Mouse (Mus musculus) frontal cortex, postnatal 36 days (tissue): ENCODE data around the gene Msi1.
"Not testable (repeated sequence)": the region's sequence is repeated elsewhere in the genome, so short reads cannot be mapped to it uniquely, and the experiment has no call there.

ENCODE experiments used
- DNase-seq, 2 experiments: peaks; one replicate each; pipeline ENCODE4 v3.0.0; 2022; ENCODE audit warnings: low spot score in 2 of 2

Msi1 gene

GRCm38 (mm10) chr5:115434280-115434852, 5.0 kb downstream of the Msi1 start:
- no peak for DNase-seq

- DNase-seq: no peak
Measured at GRCm38 (mm10) chr5:115434853-115435754, 5.7 kb downstream of the Msi1 start.

GRCm38 (mm10) chr5:115435755-115436379, 6.5 kb downstream of the Msi1 start:
- no peak for DNase-seq

GRCm38 (mm10) chr5:115436421-115437124, 7.2 kb downstream of the Msi1 start:
- DNase-seq: peak; percentile 82 to 93

- DNase-seq: no peak
Measured at GRCm38 (mm10) chr5:115437242-115437944, 8.0 kb downstream of the Msi1 start.

GRCm38 (mm10) chr5:115437945-115438315, 8.5 kb downstream of the Msi1 start:
- no peak for DNase-seq

- no peak for DNase-seq
Measured at GRCm38 (mm10) chr5:115438667-115439066, 9.3 kb downstream of the Msi1 start.

- DNase-seq: peak; percentile 74 to 86
Measured at GRCm38 (mm10) chr5:115441205-115441849, 11.9 kb downstream of the Msi1 start.

- DNase-seq: not testable (repeated sequence)
Measured at GRCm38 (mm10) chr5:115442663-115443062, 13.3 kb downstream of the Msi1 start.

GRCm38 (mm10) chr5:115444130-115444529, 14.7 kb downstream of the Msi1 start:
- no peak for DNase-seq

GRCm38 (mm10) chr5:115447108-115447507, 17.7 kb downstream of the Msi1 start:
- DNase-seq: no peak

- DNase-seq: no peak
Measured at GRCm38 (mm10) chr5:115449247-115449646, 19.8 kb downstream of the Msi1 start.

- no peak for DNase-seq
Measured at GRCm38 (mm10) chr5:115450410-115451317, 21.3 kb downstream of the Msi1 start.

- DNase-seq: no peak
Measured at GRCm38 (mm10) chr5:115454422-115455090, 25.2 kb downstream of the Msi1 start.

GRCm38 (mm10) chr5:115455838-115456237, 26.4 kb downstream of the Msi1 start:
- no peak for DNase-seq

- DNase-seq: no peak
Measured at GRCm38 (mm10) chr5:115458918-115459317, 29.5 kb downstream of the Msi1 start.

- DNase-seq: no peak
Measured at GRCm38 (mm10) chr5:115464408-115465115, 35.2 kb downstream of the Msi1 start.

GRCm38 (mm10) chr5:115465642-115466420, 36.4 kb downstream of the Msi1 start, which contains the start of gene Pla2g1b:
Gene Pla2g1b, plus strand, starts transcription at chr5:115466262.
- DNase-seq: no peak
